Mouse (Mus musculus) liver, embryonic 14.5 days (tissue): Measurements from ENCODE around the gene H1foo.

Experiments
- CTCF ChIP-seq: IDR thresholded peaks from 2 replicates; pipeline ENCODE4 v1.5.1; 2016; ENCODE audit warnings: antibody characterized with exemption, low read depth, control low read depth
- EP300 ChIP-seq: IDR thresholded peaks from 2 replicates; pipeline ENCODE4 v1.6.1; 2016; ENCODE audit warnings: antibody characterized with exemption, low read depth

DNA sequence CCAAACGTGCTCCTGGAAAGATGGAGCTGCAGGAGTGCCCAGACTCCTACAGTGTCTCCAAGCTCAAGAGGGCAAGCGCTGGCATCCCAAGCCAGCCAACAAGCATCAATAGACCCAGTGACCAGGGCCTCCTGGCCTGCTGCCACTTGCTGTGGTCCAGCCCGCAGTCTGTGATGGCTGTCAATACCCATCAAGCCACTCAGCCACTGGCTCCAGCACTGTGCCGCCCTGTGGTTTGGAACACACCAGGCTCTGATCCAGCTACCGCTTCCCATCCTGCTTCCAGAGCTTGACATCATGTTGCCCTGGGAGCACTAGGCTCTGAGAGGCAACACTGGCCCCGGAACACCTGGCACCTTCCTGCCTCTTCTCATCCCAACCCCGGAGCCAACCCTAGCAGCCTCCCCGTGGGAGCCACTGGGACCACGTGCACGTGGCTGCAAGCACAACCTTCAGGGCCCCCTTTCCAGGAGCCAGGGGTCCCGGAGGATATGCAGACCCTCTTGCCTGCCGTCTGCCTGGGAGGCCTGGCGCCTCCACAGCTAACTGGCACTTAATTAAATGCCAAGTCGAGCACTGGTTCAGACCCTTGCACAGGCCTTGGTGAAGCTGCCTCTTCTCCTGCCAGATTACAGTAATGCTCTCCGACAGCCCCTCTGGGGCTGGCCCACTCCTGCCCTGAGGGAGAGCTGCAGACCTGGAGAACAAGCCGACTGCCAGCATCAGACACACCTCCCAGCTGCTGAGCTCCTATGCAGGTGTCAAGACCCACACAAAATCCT is 29.3 kb downstream of the H1foo start:
- no peak for TF ChIP-seq CTCF
- TF ChIP-seq EP300: no peak
